Mouse (Mus musculus) lung, postnatal 14 days (tissue): Measurements from ENCODE around the gene Pbp2.
A peak's percentile ranks its signal among the peaks of the same experiment; 100 is the strongest.

Experiments used
- DNase-seq: peaks from one replicate; pipeline ENCODE4 v3.0.0; 2021

Gene Pbp2

DNA sequence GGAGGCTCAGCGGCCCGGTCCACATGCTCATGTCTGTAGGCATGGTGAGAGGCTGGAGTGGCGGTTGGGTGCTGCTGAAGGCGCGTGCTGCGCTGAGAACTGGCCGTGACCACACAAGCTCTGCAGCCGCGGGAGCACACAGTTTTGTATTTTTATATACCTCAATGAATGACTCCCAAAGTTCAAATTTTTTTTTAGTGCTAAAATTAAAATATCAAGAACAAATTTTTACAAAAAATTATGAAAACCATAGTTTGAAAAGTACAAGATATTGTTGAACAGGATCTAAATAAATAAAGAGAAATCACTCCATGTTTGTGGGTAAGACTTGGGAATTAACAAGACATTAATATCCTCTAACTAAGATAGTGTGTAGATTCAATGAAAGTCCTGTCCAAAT lies at the start of gene Pbp2:
Gene Pbp2 (minus strand): TSS at position 101 of the 400 bp plus-strand sequence.
- no peak for DNase-seq

DNA sequence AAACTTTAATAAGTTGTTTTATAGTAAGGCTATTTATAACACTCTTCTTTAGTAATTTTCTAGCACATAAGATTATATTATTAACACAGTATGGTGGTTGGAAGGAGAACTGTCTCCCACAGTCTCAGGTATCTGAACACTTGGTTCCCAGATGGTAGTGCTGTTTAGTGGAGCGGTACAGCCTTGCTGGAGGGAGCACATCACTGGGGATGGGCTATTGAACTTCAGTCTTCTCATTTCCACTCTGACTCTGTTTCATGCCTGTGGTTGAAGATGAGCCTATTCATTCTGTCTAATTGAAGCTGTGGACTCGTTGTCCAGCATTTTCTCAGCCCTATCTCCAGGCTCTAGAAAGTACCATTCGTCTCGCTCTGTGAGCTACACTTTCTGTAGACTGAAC lies 44.7 kb upstream of the Pbp2 start:
- DNase-seq = no peak

- DNase-seq = no peak
These were observed 42.3 kb upstream of the Pbp2 start for GRCm38 (mm10) chr6:135352537-135352936.

- DNase-seq = peak; percentile 28
These were observed 41.6 kb upstream of the Pbp2 start for GRCm38 (mm10) chr6:135351638-135352302.

- DNase-seq = no peak
These were observed 30.8 kb upstream of the Pbp2 start for GRCm38 (mm10) chr6:135341076-135341378.

GRCm38 (mm10) chr6:135340355-135341075 lies 30.3 kb upstream of the Pbp2 start:
- no peak for DNase-seq

GRCm38 (mm10) chr6:135336376-135336775 lies 26.2 kb upstream of the Pbp2 start:
- DNase-seq = no peak

GRCm38 (mm10) chr6:135333994-135334651 lies 23.9 kb upstream of the Pbp2 start:
- DNase-seq = no peak

DNA sequence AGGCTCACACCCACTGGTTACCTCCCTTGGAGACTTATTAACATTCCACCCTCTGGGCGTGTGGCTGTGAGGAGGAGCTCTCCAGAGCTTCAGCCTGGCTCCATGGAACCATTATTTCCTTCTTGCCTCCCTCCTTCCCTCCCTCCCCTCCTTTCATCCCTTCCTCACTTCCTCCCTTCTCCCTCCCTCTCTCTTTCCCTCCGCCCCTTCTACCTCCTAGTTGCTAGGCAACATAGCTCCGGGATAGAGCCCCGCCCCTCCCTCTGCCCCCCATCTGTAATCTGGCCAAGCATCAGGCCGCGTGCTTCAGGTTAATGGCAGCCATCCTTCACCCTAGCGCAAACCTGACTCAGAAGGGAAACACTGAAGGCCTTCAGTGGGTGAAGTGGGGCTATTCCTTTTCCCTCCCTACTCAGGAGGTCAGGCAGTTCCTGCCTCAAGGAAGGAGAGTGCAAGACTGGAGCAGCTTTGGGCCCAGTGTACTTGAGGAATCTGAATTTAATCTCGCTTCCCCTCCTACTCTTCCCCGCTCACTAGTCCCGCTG lies 22.6 kb upstream of the Pbp2 start:
- no peak for DNase-seq

DNA sequence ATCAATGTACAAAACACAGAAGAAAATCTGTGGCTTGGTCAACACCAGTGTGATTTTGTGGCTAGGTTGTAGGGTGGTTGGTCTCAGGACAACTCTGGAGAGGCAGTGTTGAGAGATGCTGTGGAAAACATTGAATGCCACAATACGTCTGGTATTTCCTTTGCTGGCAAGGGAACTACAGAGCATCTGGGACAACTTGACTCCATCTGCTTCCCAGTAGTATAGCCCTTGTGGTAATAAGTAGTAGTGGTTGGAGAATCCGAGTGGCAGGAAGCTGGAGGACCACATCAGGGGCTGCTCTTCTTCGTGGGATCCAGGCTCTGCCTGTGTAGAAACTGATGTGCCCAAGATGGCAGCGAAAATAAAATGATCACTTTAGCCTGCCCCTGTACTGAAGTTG lies 21.7 kb upstream of the Pbp2 start:
- no peak for DNase-seq

DNA sequence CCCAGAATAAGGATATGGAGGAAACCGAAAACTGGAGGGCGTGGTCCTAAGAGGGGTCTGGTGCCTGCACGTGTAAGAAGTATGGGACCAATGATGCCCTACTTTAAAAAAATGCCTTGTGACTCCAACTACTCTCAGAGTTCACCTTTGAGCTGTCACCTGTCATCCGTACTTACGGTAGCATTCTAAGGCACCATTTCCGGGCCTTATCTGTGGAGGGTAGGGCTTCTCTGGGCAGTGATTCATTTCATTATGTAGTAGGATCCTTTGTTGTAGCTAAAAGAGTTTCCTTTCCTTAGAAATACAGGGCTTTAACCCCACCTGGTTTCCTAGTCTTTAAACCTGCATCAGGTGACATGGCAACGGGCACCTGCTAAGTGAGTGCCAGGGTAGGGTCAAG lies 16.6 kb upstream of the Pbp2 start:
- no peak for DNase-seq

- no peak for DNase-seq
These were observed 14.6 kb upstream of the Pbp2 start for GRCm38 (mm10) chr6:135324686-135325300.

DNA sequence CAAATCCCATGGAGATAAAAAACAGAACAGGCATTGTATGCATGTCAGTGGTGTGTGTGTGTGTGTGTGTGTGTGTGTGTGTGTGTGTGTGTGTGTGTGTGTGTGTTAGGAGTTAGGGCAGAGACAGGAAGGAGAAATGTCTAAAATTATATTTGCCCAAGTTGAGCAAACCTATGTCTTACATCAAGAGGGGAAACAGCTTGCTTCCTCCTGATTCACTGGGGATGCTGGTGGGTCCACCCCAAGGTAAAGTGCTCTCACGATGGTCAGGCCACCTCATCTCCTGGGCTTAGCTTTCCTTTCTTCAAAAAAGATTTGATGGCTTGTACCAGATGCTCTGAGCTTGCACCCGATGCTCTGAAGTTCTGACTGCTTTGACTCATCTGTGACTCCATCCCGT lies 13.9 kb upstream of the Pbp2 start:
- no peak for DNase-seq

DNA sequence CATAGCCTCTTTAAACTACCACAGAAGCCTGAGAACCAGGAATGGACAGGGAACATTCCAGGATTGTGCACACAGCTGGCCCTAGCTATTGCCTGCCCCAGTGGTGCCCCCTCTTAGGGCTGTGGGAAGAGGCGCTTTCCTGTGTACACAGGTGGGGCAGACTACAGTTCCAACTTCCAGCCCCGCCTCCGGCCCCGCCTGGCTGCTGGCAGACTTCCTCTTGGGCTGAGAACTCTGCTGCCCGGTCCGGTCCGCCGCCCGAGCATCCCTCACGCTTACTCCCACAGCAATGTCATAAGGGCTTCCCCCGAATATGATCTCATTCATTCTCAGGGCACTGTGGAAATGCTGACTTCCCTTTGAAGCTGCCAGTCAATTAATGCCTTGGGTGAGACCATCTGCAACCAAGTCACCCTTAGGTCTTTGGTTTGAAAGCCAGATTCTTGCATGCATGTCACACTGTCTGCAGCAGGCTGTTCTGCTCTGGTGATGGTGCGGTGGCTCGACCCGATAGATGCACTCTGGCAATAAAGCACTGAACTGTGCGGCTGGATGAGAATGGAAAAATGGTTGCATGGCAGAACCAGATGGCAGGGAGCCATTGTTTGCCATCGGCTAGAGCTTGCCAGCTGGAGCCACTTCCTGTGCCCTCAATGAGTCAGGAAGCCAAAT lies 13.2 kb upstream of the Pbp2 start:
- DNase-seq = peak; percentile 80

GRCm38 (mm10) chr6:135322749-135323148 lies 12.5 kb upstream of the Pbp2 start:
- peak; percentile 39 for DNase-seq

- no peak for DNase-seq
These were observed 9.3 kb upstream of the Pbp2 start for GRCm38 (mm10) chr6:135319431-135319933.

- DNase-seq = no peak
These were observed 5.9 kb upstream of the Pbp2 start for GRCm38 (mm10) chr6:135316141-135316540.

GRCm38 (mm10) chr6:135313981-135314380 lies 3.8 kb upstream of the Pbp2 start:
- no peak for DNase-seq

GRCm38 (mm10) chr6:135312038-135312437 lies 1.8 kb upstream of the Pbp2 start:
- DNase-seq = no peak

DNA sequence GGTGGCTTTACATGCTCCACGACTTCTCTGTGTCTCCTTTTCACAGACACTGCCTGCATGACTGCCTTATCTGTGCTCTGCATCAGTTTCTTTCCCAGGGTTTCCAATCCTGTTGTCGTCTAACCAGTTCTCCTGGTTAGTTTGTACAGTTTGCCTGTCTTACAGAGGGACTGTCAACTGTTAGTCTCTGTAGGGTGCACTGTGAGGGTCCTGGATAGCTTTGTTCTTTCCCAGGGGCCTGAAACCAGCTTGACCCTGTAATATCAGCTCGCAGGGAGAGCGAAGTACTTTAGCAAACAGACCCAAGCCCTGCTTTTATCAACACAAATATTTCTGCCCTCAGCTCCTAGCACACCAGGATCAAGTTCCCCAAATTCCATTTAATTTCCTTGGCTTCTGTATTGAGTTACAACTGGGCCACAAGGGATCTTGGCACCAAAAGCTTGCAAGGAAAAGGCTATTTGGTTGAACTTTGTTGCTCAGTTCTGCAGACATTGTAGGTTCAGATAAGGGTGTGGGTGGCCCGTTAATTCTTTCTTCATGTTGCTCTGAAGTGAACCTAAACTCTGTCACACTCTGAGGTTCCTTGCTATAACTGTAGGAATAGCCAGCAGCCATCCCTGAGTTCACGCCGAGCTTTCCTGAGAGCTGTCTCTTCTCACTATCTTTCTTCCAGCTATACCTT lies 5.5 kb downstream of the Pbp2 start:
- DNase-seq = no peak

DNA sequence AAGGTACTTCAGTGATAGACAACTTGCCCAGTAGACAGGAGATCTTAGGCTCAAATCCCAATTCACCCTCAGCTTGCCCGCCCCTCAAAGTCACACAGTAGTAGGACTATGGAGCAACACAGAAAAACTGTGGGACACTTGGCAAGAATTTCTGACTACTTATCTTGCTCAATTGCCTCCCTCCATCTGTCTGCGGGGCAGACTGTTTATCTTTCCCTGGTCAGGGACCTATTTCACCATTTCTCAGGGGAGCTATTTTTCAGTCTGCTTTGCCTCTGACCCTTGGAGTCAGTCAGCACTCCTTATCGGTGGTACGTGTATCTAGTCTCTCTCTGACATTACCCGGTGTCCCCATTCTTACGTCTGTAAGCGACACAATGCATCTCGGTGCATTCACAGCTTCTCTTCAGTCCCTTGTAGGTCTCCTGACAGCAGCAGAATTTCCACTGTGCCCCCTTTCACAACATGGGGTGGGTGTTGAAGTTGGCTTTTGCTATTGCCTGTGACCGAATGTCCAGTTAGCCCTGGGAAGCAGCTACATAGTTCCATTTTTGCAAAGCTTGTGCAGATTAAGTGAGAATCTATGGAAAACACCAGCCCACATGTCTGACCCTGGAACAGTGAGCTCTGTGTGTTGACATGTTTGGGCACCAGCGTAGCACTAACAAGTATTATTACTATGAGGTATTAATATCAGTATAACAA lies 7.6 kb downstream of the Pbp2 start:
- DNase-seq = peak; percentile 22
